ENCODE assay signal across 20 mouse cellular contexts in genomic region chr16:15473875-15474274, GRCm38 (mm10).
A peak's percentile ranks its signal among the peaks of the same experiment; 100 is the strongest.
DNase-seq lines count a peak whose midpoint lies in the region; ATAC-seq and TF ChIP-seq lines count a peak whose summit lies in the region.
"Had no signal": no experiment of that assay in that cellular context is flagged by ENCODE, and none has a peak within 500 bp of the region (broad histone marks: within the 10 kb centered on the region; RNA-seq: fewer than 3 reads in every experiment).

No protein-coding gene starts in this region.

- no peak overlapping the region for H3K9ac ChIP-seq in liver, embryonic 13.5 days
- H3K9ac ChIP-seq in liver, postnatal 0 days (replicated peaks), result no peak overlapping the region
- no peak overlapping the region for H3K9ac ChIP-seq in lung, embryonic 16.5 days (ENCODE audit: low read length)
- no peak overlapping the region for H3K9ac ChIP-seq in liver, embryonic 16.5 days (ENCODE audit: low read depth, low read length)
- H3K9ac ChIP-seq: forebrain, embryonic 13.5 days; heart, embryonic 13.5 days; hindbrain, embryonic 15.5 days had no signal

- peak; percentile 71 for ATAC-seq in liver, embryonic 13.5 days (ENCODE audit: low read depth)
- no peak; the same call in 1 of the 2 replicates for ATAC-seq in liver, postnatal 0 days
- peak; percentile 71 for ATAC-seq in lung, embryonic 16.5 days (ENCODE audit: low read depth)
- ATAC-seq in liver, embryonic 16.5 days (ENCODE audit: low read depth), result peak; percentile 53
- ATAC-seq: forebrain, embryonic 13.5 days had no signal

- no peaks in the 10 kb centered on the region for H3K36me3 ChIP-seq in liver, embryonic 13.5 days
- H3K36me3 ChIP-seq in liver, postnatal 0 days (replicated peaks; ENCODE audit: insufficient read depth, low read length), result no peaks in the 10 kb centered on the region
- H3K36me3 ChIP-seq in lung, embryonic 16.5 days (ENCODE audit: control insufficient read depth, insufficient read depth, low read length), result no peaks in the 10 kb centered on the region
- no peaks in the 10 kb centered on the region for H3K36me3 ChIP-seq in liver, embryonic 16.5 days (ENCODE audit: control insufficient read depth, insufficient read depth)
- H3K36me3 ChIP-seq: embryonic facial prominence, embryonic 10.5 days; heart, embryonic 13.5 days; hindbrain, embryonic 15.5 days had no signal

- no peak for TF ChIP-seq EP300 in liver, postnatal 0 days (IDR thresholded peaks at IDR 0.05; ENCODE audit: low read depth)

- no peaks in the 10 kb centered on the region for H3K4me1 ChIP-seq in liver, embryonic 13.5 days (replicated peaks)
- no peaks in the 10 kb centered on the region for H3K4me1 ChIP-seq in liver, postnatal 0 days (ENCODE audit: insufficient read depth)
- no peaks in the 10 kb centered on the region for H3K4me1 ChIP-seq in lung, embryonic 16.5 days (replicated peaks; ENCODE audit: control insufficient read depth, insufficient read depth, low read length)
- H3K4me1 ChIP-seq in liver, embryonic 16.5 days (ENCODE audit: control insufficient read depth, low read depth, low read length), result no peaks in the 10 kb centered on the region
- H3K4me1 ChIP-seq: embryonic facial prominence, embryonic 10.5 days; forebrain, embryonic 13.5 days; heart, embryonic 13.5 days; hindbrain, embryonic 15.5 days had no signal

- no peaks in the 10 kb centered on the region for H3K27me3 ChIP-seq in liver, embryonic 13.5 days
- H3K27me3 ChIP-seq in liver, postnatal 0 days (ENCODE audit: insufficient read depth, low read length), result no peaks in the 10 kb centered on the region
- H3K27me3 ChIP-seq in lung, embryonic 16.5 days (ENCODE audit: control insufficient read depth, insufficient read depth, low read depth, low read length), result no peaks in the 10 kb centered on the region
- H3K27me3 ChIP-seq in liver, embryonic 16.5 days (ENCODE audit: control insufficient read depth, insufficient read depth, low read depth, low read length), result no peaks in the 10 kb centered on the region
- H3K27me3 ChIP-seq: CH12.LX; forebrain, embryonic 13.5 days; heart, embryonic 13.5 days; hindbrain, embryonic 15.5 days had no signal

- no peak for TF ChIP-seq CTCF in liver, postnatal 0 days (IDR thresholded peaks at IDR 0.05; ENCODE audit: low read depth)

- DNase-seq in liver, embryonic 13.5 days, result no peak
- no peak for DNase-seq in liver, postnatal 0 days
- no peak for DNase-seq in lung, adult 18-20 months
- peak; percentile 7 for DNase-seq in MN1 (ENCODE audit: low spot score)
- no peak for DNase-seq in layer of hippocampus, postnatal 14 days (ENCODE audit: low spot score in 2 of 2)
- no peak for DNase-seq in thymus, postnatal 0 days (ENCODE audit: low spot score)
- DNase-seq: adrenal gland, postnatal 10 days; cerebellum, adult 18-20 months; cerebellum, adult 9-11 months; cerebellum, postnatal 36 days; gastrocnemius, adult 2 months; gastrocnemius, postnatal 25 days; heart, postnatal 36 days had no signal

- 41% methylated on average over 4 of the region's 4 CpGs for WGBS in liver, embryonic 13.5 days (ENCODE audit: insufficient replicate concordance)
- 64% methylated on average over 4 of the region's 4 CpGs for WGBS in liver, postnatal 0 days (ENCODE audit: insufficient replicate concordance)
- 53% methylated on average over 4 of the region's 4 CpGs for WGBS in lung, embryonic 16.5 days
- WGBS in liver, embryonic 16.5 days (ENCODE audit: insufficient replicate concordance), result 58% methylated on average over 4 of the region's 4 CpGs

- H3K27ac ChIP-seq in liver, embryonic 13.5 days, result no peak overlapping the region
- no peak overlapping the region for H3K27ac ChIP-seq in liver, postnatal 0 days (ENCODE audit: low read depth)
- H3K27ac ChIP-seq in lung, embryonic 16.5 days (ENCODE audit: low read length), result no peak overlapping the region
- H3K27ac ChIP-seq in liver, embryonic 16.5 days (ENCODE audit: low read length), result no peak overlapping the region
- H3K27ac ChIP-seq: embryonic facial prominence, embryonic 10.5 days; forebrain, embryonic 13.5 days; gastrocnemius, adult 2 months; heart, embryonic 13.5 days; hindbrain, embryonic 15.5 days had no signal

- H3K4me3 ChIP-seq in liver, embryonic 13.5 days (replicated peaks), result no peak overlapping the region
- H3K4me3 ChIP-seq in liver, postnatal 0 days (ENCODE audit: low read depth, low read length), result no peak overlapping the region
- H3K4me3 ChIP-seq in lung, embryonic 16.5 days (ENCODE audit: low read length), result no peak overlapping the region
- no peak overlapping the region for H3K4me3 ChIP-seq in liver, embryonic 16.5 days (ENCODE audit: low read depth, low read length)
- H3K4me3 ChIP-seq: embryonic facial prominence, embryonic 10.5 days; forebrain, embryonic 13.5 days; gastrocnemius, adult 2 months; heart, embryonic 13.5 days; hindbrain, embryonic 15.5 days had no signal

- H3K4me2 ChIP-seq in liver, embryonic 13.5 days, result no peak overlapping the region
- no peak overlapping the region for H3K4me2 ChIP-seq in liver, postnatal 0 days (ENCODE audit: low read depth, low read length)
- no peak overlapping the region for H3K4me2 ChIP-seq in lung, embryonic 16.5 days (ENCODE audit: low read depth, low read length)
- H3K4me2 ChIP-seq in liver, embryonic 16.5 days (ENCODE audit: low read depth, low read length), result no peak overlapping the region
- H3K4me2 ChIP-seq: forebrain, embryonic 13.5 days; heart, embryonic 13.5 days; hindbrain, embryonic 15.5 days had no signal

- no peaks in the 10 kb centered on the region for H3K9me3 ChIP-seq in liver, embryonic 13.5 days (replicated peaks)
- no peaks in the 10 kb centered on the region for H3K9me3 ChIP-seq in liver, postnatal 0 days (ENCODE audit: low read length)
- H3K9me3 ChIP-seq in lung, embryonic 16.5 days (ENCODE audit: control insufficient read depth, low read length), result no peaks in the 10 kb centered on the region
- no peaks in the 10 kb centered on the region for H3K9me3 ChIP-seq in liver, embryonic 16.5 days (replicated peaks; ENCODE audit: control insufficient read depth, low read length)
- H3K9me3 ChIP-seq: embryonic facial prominence, embryonic 10.5 days; forebrain, embryonic 13.5 days; heart, embryonic 13.5 days; hindbrain, embryonic 15.5 days had no signal
